Mouse (Mus musculus): ENCODE data around the gene Poc1a. TPM values are rescaled to one million over a fixed set of nuclear protein-coding genes. Genes with fewer than 3 reads are reported as not detected.

The Poc1a gene
- total and polyA plus RNA-seq, 3 experiments = 24.5 to 46.7 (median 31.9) TPM

- Histone ChIP-seq H3K27me3 (replicated peaks) (peaks cover 3% of the 10 kb centered on the region), H3K9me3 (replicated peaks; ENCODE audit: low read length) (no peaks in the 10 kb centered on the region), H3K36me3 (replicated peaks in 1 of 2; ENCODE audit: control insufficient read depth in 1 of 2, insufficient read depth in 1 of 2, low read length in 1 of 2) (no peaks in the 10 kb centered on the region), H3K79me2 (replicated peaks; ENCODE audit: control insufficient read depth, extremely low read depth, insufficient read depth, poor library complexity, severe bottlenecking) (no peaks in the 10 kb centered on the region), H3K27ac (ENCODE audit: insufficient read depth, low read depth) (no peak overlapping the region), H3K4me3 (replicated peaks in 1 of 3; ENCODE audit: low read depth in 2 of 3, low read length in 2 of 3, poor library complexity in 1 of 3) (no peak overlapping the region), H3K9ac (ENCODE audit: insufficient read depth, low read depth) (no peak overlapping the region), H3K4me1 (ENCODE audit: control insufficient read depth in 1 of 2, insufficient read depth in 2 of 2) (peaks cover 7 to 28% of the 10 kb centered on the region in 2 experiments), H3K4me2 (ENCODE audit: insufficient read depth, low read depth, poor library complexity, severe bottlenecking) (no peak overlapping the region)
- TF ChIP-seq PAX5 (IDR thresholded peaks at IDR 0.05; ENCODE audit: low read length) = no peak
- no peak for TF ChIP-seq MAX (IDR thresholded peaks at IDR 0.05; ENCODE audit: low read length)
- no peak for TF ChIP-seq RCOR1 (conservative IDR thresholded peaks at IDR 0.05; ENCODE audit: low read depth, low read length)
- no peak for TF ChIP-seq CHD1 (IDR thresholded peaks at IDR 0.05; ENCODE audit: low read depth, low read length)
- no peak for TF ChIP-seq POLR2A (IDR thresholded peaks at IDR 0.05; ENCODE audit: low read depth, low read length)
- no peak for TF ChIP-seq ZNF384 (IDR thresholded peaks at IDR 0.05; ENCODE audit: low read depth, low read length)
- no peak for TF ChIP-seq NRF1 (IDR thresholded peaks at IDR 0.05; ENCODE audit: low read depth, low read length)
- DNase-seq (ENCODE audit: extremely low read depth) = no peak
- in situ Hi-C loops (cut with MboI; ENCODE audit: low pct_ligation_motif_present, low pct_unique_long_range_greater_than_20kb, low sequenced_read_pairs) = no loop called here
- dilution Hi-C loops (cut with MboI; ENCODE audit: extremely low pct_ligation_motif_present, extremely low pct_unique_long_range_greater_than_20kb, low sequenced_read_pairs) = no loop called here
Measured at GRCm38 (mm10) chr9:106392828-106393527, 112.1 kb downstream of the Poc1a start.

- Histone ChIP-seq H3K4me1 (ENCODE audit: control insufficient read depth in 1 of 2, insufficient read depth in 2 of 2) (peaks cover 7 to 28% of the 10 kb centered on the region in 2 experiments), H3K9me3 (replicated peaks; ENCODE audit: low read length) (no peaks in the 10 kb centered on the region), H3K4me3 (replicated peaks in 1 of 3; ENCODE audit: low read depth in 2 of 3, low read length in 2 of 3, poor library complexity in 1 of 3) (no peak overlapping the region), H3K27ac (ENCODE audit: insufficient read depth, low read depth) (no peak overlapping the region), H3K27me3 (replicated peaks) (peaks cover 3% of the 10 kb centered on the region), H3K79me2 (replicated peaks; ENCODE audit: control insufficient read depth, extremely low read depth, insufficient read depth, poor library complexity, severe bottlenecking) (no peaks in the 10 kb centered on the region), H3K4me2 (ENCODE audit: insufficient read depth, low read depth, poor library complexity, severe bottlenecking) (no peak overlapping the region), H3K36me3 (replicated peaks in 1 of 2; ENCODE audit: control insufficient read depth in 1 of 2, insufficient read depth in 1 of 2, low read length in 1 of 2) (no peaks in the 10 kb centered on the region), H3K9ac (ENCODE audit: insufficient read depth, low read depth) (no peak overlapping the region)
- DNase-seq (ENCODE audit: extremely low read depth) = no peak
- dilution Hi-C loops (cut with MboI; ENCODE audit: extremely low pct_ligation_motif_present, extremely low pct_unique_long_range_greater_than_20kb, low sequenced_read_pairs) (no loop called here), in situ Hi-C loops (cut with MboI; ENCODE audit: low pct_ligation_motif_present, low pct_unique_long_range_greater_than_20kb, low sequenced_read_pairs) (no loop called here)
- no peak for TF ChIP-seq USF1 (IDR thresholded peaks at IDR 0.05; ENCODE audit: low read depth, low read length)
- TF ChIP-seq UBTF (IDR thresholded peaks at IDR 0.05; ENCODE audit: low read depth, low read length) = no peak
- no peak for TF ChIP-seq KAT2A (IDR thresholded peaks at IDR 0.05; ENCODE audit: insufficient replicate concordance, low read length)
- TF ChIP-seq CHD1 (IDR thresholded peaks at IDR 0.05; ENCODE audit: low read depth, low read length) = no peak
- no peak for TF ChIP-seq MYC (IDR thresholded peaks at IDR 0.05; ENCODE audit: low read depth, low read length)
- no peak for TF ChIP-seq RAD21 (IDR thresholded peaks at IDR 0.05; ENCODE audit: low read depth, low read length)
- no peak for TF ChIP-seq EP300 (IDR thresholded peaks at IDR 0.05; ENCODE audit: low read length)
- TF ChIP-seq E2F4 (IDR thresholded peaks at IDR 0.05; ENCODE audit: insufficient replicate concordance, low read depth, low read length) = no peak
- TF ChIP-seq USF2 (conservative IDR thresholded peaks at IDR 0.05; ENCODE audit: low read depth, low read length) = no peak
Measured at GRCm38 (mm10) chr9:106393548-106393947, 112.7 kb downstream of the Poc1a start.
